Mouse (Mus musculus) C2C12 (cell line): ENCODE data around the gene Mapk7.

Source experiments
- CEBPB ChIP-seq: IDR thresholded peaks from one replicate; pipeline ENCODE4 v1.6.1; 2011; ENCODE audit warnings: low read depth, mild to moderate bottlenecking, control low read depth, moderate library complexity
- CTCF ChIP-seq: IDR thresholded peaks from one replicate; pipeline ENCODE4 v1.5.1; 2011; ENCODE audit not compliant: control insufficient read depth, insufficient read depth, insufficient read length
- FOSL1 ChIP-seq: IDR thresholded peaks from one replicate; pipeline ENCODE4 v1.8.0; 2011; ENCODE audit warnings: mild to moderate bottlenecking, low read length; ENCODE audit not compliant: poor library complexity, insufficient read depth, severe bottlenecking
- MAX ChIP-seq: IDR thresholded peaks from one replicate; pipeline ENCODE4 v1.6.1; 2011; ENCODE audit warnings: mild to moderate bottlenecking, control low read depth
- MYOD1 ChIP-seq: IDR thresholded peaks from one replicate; pipeline ENCODE4 v1.6.1; 2011; ENCODE audit warnings: low read depth; ENCODE audit not compliant: control insufficient read depth, insufficient read length
- MYOG ChIP-seq: IDR thresholded peaks from one replicate; pipeline ENCODE4 v1.6.1; 2011; ENCODE audit not compliant: control insufficient read depth, insufficient read length; ENCODE audit errors: extremely low read depth
- USF1 ChIP-seq: IDR thresholded peaks from one replicate; pipeline ENCODE4 v1.6.1; 2011; ENCODE audit warnings: low read depth, mild to moderate bottlenecking, control low read depth, moderate library complexity

DNA sequence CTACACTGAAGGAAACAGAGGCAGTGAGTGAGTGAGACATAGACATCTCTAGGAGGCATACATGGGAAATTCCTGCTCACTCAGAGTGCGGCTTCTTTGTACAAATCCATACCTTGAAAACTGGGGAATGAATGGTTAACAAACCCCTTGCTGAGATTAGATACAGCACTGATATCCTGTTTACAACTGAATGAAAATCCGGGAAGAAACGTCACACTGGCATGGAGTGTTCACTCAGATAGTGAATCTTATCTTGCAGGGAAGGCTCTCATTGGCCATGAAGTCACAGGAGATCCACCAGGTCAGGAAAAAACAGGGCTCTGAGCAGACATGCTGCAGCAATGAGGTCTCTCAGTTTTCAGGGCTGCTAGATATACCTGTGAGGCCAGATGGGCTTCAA lies 42.7 kb upstream of the Mapk7 start:
- TF ChIP-seq CEBPB, result no peak
- no peak for TF ChIP-seq CTCF
- TF ChIP-seq USF1, result no peak
- TF ChIP-seq MAX, result no peak
- no peak for TF ChIP-seq MYOD1
- no peak for TF ChIP-seq MYOG
- no peak for TF ChIP-seq FOSL1
